Mouse (Mus musculus) adrenal gland, postnatal 10 days (tissue): Measurements from ENCODE around the gene Sprr4. TPM values are rescaled to one million over a fixed set of nuclear protein-coding genes. Genes with fewer than 3 reads are reported as not detected.
A peak's percentile ranks its signal among the peaks of the same experiment; 100 is the strongest.

Experiments
- DNase-seq: peaks from one replicate; pipeline ENCODE4 v3.0.0; 2021; ENCODE audit warnings: mixed read lengths
- long read RNA-seq, 2 experiments: library from polyadenylated mRNA; stranded (forward); transcript quantifications; one replicate each; pipeline ENCODE4 v2.0.0; 2021
- total RNA-seq, 2 experiments: library from RNA; stranded (reverse); gene quantifications; 2 replicates each; pipeline ENCODE4 v1.2.3; 2021

Sprr4 gene
- total RNA-seq, result not detected
- long read RNA-seq, experiment 1, result 0 reads
- long read RNA-seq, experiment 2, result 0 reads

GRCm38 (mm10) chr3:92500393-92500792 lies at the start of gene Sprr4:
TSS of gene Sprr4 (minus strand) at chr3:92500493.
- DNase-seq, result no peak

GRCm38 (mm10) chr3:92534411-92534810 lies 34.1 kb upstream of the Sprr4 start, which contains the start of gene 2310046K23Rik:
TSS of gene 2310046K23Rik (minus strand) at chr3:92534511.
- DNase-seq, result no peak

- DNase-seq, result peak; percentile 7
These were observed 12.0 kb upstream of the Sprr4 start for GRCm38 (mm10) chr3:92512325-92512724.

- peak; percentile 67 for DNase-seq
These were observed 10.5 kb upstream of the Sprr4 start for GRCm38 (mm10) chr3:92510786-92511185.

GRCm38 (mm10) chr3:92508185-92508584 lies 7.9 kb upstream of the Sprr4 start:
- DNase-seq, result no peak

GRCm38 (mm10) chr3:92503528-92503927 lies 3.2 kb upstream of the Sprr4 start:
- DNase-seq, result no peak

GRCm38 (mm10) chr3:92490262-92490661 lies 10.0 kb downstream of the Sprr4 start:
- DNase-seq, result peak; percentile 12

GRCm38 (mm10) chr3:92486307-92486706 lies 14.0 kb downstream of the Sprr4 start:
- DNase-seq, result no peak

- DNase-seq, result peak; percentile 9
These were observed 14.4 kb downstream of the Sprr4 start, which contains the start of gene Sprr1a for GRCm38 (mm10) chr3:92485863-92486262. TSS of gene Sprr1a (minus strand) at chr3:92485895.

- peak; percentile 19 for DNase-seq
These were observed 19.0 kb downstream of the Sprr4 start for GRCm38 (mm10) chr3:92481249-92481648.

GRCm38 (mm10) chr3:92470111-92470510 lies 30.2 kb downstream of the Sprr4 start:
- no peak for DNase-seq

GRCm38 (mm10) chr3:92467424-92467823 lies 32.9 kb downstream of the Sprr4 start:
- no peak for DNase-seq

- no peak for DNase-seq
These were observed 33.7 kb downstream of the Sprr4 start for GRCm38 (mm10) chr3:92466576-92466975.

GRCm38 (mm10) chr3:92458620-92459019 lies 41.7 kb downstream of the Sprr4 start, which contains the start of gene Sprr3:
TSS of gene Sprr3 (minus strand) at chr3:92458720.
- DNase-seq, result no peak

- no peak for DNase-seq
These were observed 45.1 kb downstream of the Sprr4 start for GRCm38 (mm10) chr3:92455151-92455550.

Other genes starting within 250 kb of the Sprr4 start
- not detected for gene Sprr2a3, start 215.1 kb downstream of the Sprr4 start, total RNA-seq
- gene Sprr2b, start 183.9 kb downstream of the Sprr4 start, total RNA-seq, result not detected
- gene Sprr2d, start 161.4 kb downstream of the Sprr4 start, total RNA-seq, result not detected
- gene Sprr2e, start 148.3 kb downstream of the Sprr4 start, total RNA-seq, result not detected
- not detected for gene Sprr2f, start 135.3 kb downstream of the Sprr4 start, total RNA-seq
- gene Sprr2h, start 114.8 kb downstream of the Sprr4 start, total RNA-seq, result not detected
- not detected for gene Sprr2i, start 92.5 kb downstream of the Sprr4 start, total RNA-seq
- gene Sprr2j-ps, start 82.4 kb downstream of the Sprr4 start, total RNA-seq, result not detected
- 10 to 100 TPM in 1 of 2 experiments, 1 to 10 TPM in 1; 8.2 to 10.7 TPM for gene Gm9774, start 71.1 kb downstream of the Sprr4 start, total RNA-seq
- not detected for gene Sprr2k, start 67.9 kb downstream of the Sprr4 start, total RNA-seq
- gene Sprr1b, start 61.7 kb downstream of the Sprr4 start, total RNA-seq, result not detected
- gene Sprr3, start 41.8 kb downstream of the Sprr4 start, total RNA-seq, result not detected
- gene Sprr1a, start 14.6 kb downstream of the Sprr4 start, total RNA-seq, result not detected
- not detected for gene 2310046K23Rik, start 34.0 kb upstream of the Sprr4 start, total RNA-seq
- not detected for gene Ivl, start 73.2 kb upstream of the Sprr4 start, total RNA-seq
- not detected for gene Smcp, start 88.5 kb upstream of the Sprr4 start, total RNA-seq
- gene 2210017I01Rik, start 107.0 kb upstream of the Sprr4 start, total RNA-seq, result not detected
- gene Lce6a, start 121.2 kb upstream of the Sprr4 start, total RNA-seq, result not detected
- gene Lce1a1, start 147.8 kb upstream of the Sprr4 start, total RNA-seq, result not detected
- gene Lce1b, start 156.4 kb upstream of the Sprr4 start, total RNA-seq, result not detected
- not detected for gene Lce1a2, start 169.8 kb upstream of the Sprr4 start, total RNA-seq
- gene Lce1c, start 178.8 kb upstream of the Sprr4 start, total RNA-seq, result not detected
- gene Lce1d, start 186.7 kb upstream of the Sprr4 start, total RNA-seq, result not detected
- gene Lce1e, start 208.6 kb upstream of the Sprr4 start, total RNA-seq, result not detected
- not detected for gene Lce1f, start 219.9 kb upstream of the Sprr4 start, total RNA-seq
- gene Gm38119, start 238.6 kb upstream of the Sprr4 start, total RNA-seq, result not detected